Mouse (Mus musculus) layer of hippocampus, postnatal 36 days (tissue): Measurements from ENCODE around the gene Tet3. TPM values are rescaled to one million over a fixed set of nuclear protein-coding genes. Genes with fewer than 3 reads are reported as not detected.
"Not testable (repeated sequence)": the region's sequence is repeated elsewhere in the genome, so short reads cannot be mapped to it uniquely, and the experiment has no call there.

Source experiments
- DNase-seq, 2 experiments: peaks; one replicate each; pipeline ENCODE4 v3.0.0; 2022
- total RNA-seq, 2 experiments: library from RNA; stranded (reverse); gene quantifications; 2 replicates each; pipeline ENCODE4 v1.2.3; 2021

Tet3 gene
- total RNA-seq, 2 experiments from 2014 or later, result 58.9 to 67.8 TPM

DNA sequence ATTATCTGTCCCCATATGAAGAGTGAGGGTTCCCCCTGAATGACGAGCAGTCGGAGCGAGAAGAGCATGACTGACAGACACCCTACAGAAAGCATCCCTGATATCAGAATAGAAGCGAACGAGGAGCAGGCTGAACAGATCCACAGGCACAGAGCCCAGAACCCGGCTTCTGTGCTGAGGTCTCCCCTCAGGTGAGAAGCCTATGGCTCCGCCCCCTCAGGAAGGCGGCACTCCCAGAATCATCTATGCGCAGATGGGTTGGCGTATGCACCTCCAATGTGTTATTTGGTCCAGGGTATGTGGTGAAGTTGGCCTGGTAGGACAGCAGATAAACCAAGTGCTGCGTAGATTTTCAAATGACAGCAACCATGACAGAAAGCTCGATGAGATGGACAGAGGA, 95.8 kb downstream of the Tet3 start:
- DNase-seq, result no peak

- DNase-seq, result no peak
These were observed 97.2 kb downstream of the Tet3 start for GRCm38 (mm10) chr6:83361523-83362248.

DNA sequence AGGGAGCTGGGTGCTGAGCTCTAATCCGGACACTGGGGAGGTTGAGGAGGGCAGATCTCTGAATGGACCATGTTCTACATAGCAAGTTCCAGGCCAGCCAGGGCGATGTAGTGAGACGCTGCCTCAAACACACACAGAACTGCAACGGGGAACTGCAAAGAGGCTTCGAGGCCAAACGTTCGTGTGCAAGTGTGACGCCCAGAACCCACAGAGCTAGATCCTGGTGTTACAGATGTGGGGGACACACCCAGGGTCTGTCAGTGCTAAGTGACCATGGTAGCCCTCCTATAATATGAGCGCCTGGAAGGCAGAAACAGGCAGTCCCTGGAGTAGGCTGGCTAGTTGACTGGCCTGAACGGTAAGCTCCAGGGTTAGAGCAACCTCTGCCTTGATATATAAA, 101.4 kb downstream of the Tet3 start:
- DNase-seq, result no peak

GRCm38 (mm10) chr6:83356569-83357138, 102.2 kb downstream of the Tet3 start:
- DNase-seq, result peak; percentile 78 to 82

GRCm38 (mm10) chr6:83354856-83355781, 103.8 kb downstream of the Tet3 start:
- DNase-seq, result no peak

DNA sequence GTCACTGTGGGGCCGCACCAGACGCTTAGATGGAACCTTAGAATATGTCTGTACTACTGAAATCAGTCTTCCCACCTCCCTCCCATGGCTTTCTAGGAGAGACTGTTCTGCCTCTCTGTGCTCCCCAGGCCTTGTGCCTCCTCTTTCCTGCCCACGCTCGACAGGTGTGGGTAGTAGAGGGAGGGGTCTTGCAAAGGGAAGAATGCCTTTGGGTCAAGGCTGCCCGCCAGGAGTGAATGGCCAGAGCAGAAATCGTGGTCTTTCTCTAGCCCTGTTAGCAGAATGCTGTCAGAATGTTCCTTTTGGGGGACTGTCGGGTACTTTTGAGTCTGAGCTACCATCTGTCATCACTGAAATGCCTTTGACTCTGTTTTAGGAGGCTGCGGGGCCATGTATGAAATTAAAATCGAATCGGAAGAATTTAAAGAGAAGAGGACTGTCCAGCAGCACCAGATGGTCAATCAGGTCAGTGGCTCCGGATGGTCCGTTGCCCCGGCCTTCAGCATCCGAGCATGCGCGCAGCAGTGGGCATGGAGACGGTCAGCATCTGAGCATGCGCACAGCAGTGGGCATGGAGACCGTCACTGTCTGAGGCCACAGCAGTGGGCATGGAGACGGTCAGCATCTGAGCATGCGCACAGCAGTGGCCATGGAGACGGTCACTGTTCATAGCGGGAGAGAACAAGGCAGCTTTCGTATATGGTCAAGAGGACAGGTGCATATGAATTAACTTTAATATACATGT, 106.0 kb downstream of the Tet3 start:
- DNase-seq, result no peak

DNA sequence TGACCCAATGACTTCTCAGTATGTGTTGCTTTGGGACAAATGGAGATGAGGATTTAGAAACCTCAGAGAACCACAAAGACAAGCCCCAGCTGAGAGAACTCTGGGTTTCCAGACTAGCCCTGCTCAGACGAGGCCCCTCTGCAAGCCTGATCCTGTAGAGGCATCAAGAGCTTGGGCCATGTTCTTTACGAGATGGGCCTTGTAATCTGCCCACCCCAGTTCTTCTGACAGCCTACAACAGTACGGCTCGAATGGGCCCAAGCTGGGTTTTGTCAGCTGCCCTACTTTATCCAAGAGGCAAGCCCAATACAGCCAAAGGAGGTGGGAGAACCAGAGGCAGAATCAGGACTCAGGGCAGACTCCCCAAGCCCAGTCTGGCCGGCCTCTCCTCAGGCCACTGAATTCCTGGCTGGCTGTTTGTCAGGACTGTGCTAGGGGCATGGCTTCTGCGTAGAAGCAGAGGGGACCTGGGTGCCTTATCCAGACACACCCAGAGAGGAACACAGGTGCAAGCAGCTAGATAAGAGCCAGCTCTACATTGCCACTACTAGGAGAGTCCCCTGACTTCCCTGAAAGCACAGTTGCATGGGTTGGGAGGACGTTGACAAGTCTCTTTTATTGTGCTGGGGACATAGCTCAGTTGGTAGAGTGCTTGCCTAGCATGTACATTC, 107.3 kb downstream of the Tet3 start:
- no peak for DNase-seq

DNA sequence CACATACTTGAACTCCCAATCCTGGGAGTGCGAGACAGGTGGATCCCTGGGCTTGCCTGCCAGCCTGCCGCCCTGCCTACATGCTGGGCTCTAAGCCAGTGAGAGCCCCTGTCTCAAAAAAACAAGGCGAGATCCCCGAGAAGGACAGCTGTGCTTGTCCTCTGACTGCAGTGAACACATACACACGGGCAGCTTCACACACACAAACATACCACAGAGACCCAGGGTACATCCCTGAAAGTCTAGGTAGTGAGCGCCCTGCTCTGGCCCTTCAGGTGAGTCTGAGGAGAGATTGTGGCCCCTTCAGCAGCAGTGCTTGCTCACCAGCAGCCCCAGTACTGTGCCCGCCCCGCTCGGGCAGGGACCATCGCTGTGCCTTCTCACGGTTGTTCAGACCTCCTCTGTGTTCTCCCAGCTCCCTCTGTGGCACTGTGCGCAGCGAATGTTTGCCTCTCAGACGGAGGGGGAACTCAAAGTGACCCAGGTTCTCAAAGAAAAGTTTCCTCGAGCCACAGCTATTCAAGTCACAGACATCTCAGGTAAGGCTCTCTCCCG, 108.0 kb downstream of the Tet3 start:
- no peak for DNase-seq

DNA sequence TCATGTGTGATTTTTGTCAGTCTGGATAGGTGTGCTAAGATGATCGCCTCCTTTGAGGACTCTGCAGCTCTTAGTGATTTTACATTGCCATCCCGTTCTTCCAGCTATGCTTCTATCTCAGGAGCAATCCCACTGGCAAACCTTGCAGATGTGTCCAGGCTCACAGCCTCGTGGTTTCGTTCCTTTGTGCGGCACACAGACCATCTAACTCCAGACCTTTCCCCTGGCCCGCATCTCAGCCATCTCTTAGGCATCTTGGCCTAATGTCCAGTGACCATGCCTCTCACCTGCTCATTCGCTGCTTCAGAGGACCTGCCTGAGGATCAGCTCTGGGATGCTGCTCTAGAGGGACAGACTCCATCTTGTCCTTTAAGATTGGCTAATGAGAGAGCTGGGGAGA, 108.7 kb downstream of the Tet3 start:
- DNase-seq, result no peak

GRCm38 (mm10) chr6:83349274-83349958, 109.5 kb downstream of the Tet3 start:
- DNase-seq, result peak; percentile 85 to 89

DNA sequence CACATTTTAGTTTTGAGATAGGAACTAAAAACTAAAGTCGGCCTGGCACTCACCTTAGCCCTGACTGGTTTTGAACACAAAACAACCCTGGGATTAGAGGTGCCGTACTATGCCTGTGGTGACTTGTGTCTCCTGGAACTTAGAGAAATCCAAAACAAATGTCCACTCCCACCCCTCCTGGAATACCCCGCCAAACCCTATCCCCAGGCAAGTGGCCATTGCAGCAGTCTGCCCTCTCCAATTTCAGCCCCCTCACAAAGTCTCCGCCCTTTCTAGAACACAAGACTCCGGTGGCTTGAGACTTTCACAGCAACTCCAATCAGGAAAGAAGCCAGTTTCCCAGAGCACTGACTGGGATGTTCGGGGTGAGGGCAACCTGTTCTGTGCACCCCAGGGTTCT, 110.0 kb downstream of the Tet3 start, which contains the start of gene Bola3:
Bola3 (plus strand) TSS at position 275 of the 400 bp plus-strand sequence.
- DNase-seq, result no peak

- DNase-seq, result no peak
These were observed 111.0 kb downstream of the Tet3 start for GRCm38 (mm10) chr6:83347916-83348315.

DNA sequence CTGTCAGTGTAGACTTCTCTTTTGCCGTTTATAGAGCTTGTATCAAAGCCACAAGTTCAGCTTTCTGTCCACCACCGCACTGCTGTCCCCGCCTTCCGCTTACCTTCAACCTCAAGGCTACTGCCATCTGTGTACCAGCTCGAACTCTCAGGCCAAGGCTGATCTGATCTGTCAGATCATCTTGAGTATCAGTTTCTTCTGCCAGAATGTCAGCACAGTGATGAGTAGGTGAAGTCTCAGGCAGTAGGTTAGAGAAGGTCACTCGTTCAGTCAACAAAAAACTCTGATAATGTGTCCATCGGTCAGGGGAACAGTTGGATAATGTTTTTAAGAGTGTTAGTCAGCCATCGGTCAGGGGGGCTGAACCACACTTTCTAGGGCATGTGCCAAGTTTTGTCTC, 113.6 kb downstream of the Tet3 start:
- not testable (repeated sequence) for DNase-seq

GRCm38 (mm10) chr6:83342957-83343356, 115.9 kb downstream of the Tet3 start:
- DNase-seq, result no peak

GRCm38 (mm10) chr6:83341387-83341786, 117.5 kb downstream of the Tet3 start:
- no peak for DNase-seq

DNA sequence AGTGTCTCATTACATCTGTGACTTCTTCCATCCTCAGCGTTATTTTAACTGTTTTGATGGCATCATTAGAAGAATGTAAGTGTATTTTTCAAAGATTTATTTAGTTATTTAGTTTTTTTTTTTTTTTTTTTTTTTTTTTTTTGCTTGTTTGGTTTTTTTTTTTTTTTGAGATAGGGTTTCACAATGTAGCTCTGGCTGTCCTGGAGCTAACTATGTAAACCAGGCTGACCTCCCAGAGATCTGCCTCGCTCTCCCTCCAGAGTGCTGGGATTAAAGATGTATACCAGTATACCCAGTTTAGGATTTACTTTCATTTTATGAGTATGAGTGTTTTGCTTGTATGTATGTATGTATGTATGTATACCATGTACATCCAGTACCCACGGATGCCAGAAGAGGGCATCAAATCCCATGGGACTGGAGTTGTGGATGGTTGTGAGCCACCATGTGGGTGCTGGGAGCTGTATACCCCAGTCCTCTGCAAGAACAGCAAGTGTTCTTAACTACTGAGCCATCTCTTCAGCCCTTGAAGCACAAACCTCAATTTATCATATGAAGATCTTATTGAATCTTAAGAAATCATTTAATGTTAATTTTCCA, 131.2 kb downstream of the Tet3 start:
- DNase-seq, result no peak

GRCm38 (mm10) chr6:83326761-83327160, 132.1 kb downstream of the Tet3 start:
- DNase-seq, result no peak

DNA sequence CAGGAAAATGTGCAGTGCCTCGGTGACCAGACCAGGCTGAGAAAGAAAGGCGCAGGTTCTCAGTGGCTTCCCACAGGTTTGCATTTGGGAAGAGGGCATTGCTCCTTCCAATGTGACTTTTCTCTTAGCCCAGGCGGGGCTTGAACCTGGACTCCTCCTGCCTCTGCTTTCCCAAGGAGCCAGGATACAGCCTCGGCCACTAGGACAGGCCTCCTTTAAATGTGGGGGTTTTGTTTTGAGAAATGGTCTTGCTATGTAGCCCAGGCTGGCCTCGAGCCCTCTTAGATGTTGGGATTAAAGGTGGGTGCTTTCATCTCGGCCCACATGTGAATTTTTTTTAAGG, 132.5 kb downstream of the Tet3 start:
- DNase-seq, result no peak

DNA sequence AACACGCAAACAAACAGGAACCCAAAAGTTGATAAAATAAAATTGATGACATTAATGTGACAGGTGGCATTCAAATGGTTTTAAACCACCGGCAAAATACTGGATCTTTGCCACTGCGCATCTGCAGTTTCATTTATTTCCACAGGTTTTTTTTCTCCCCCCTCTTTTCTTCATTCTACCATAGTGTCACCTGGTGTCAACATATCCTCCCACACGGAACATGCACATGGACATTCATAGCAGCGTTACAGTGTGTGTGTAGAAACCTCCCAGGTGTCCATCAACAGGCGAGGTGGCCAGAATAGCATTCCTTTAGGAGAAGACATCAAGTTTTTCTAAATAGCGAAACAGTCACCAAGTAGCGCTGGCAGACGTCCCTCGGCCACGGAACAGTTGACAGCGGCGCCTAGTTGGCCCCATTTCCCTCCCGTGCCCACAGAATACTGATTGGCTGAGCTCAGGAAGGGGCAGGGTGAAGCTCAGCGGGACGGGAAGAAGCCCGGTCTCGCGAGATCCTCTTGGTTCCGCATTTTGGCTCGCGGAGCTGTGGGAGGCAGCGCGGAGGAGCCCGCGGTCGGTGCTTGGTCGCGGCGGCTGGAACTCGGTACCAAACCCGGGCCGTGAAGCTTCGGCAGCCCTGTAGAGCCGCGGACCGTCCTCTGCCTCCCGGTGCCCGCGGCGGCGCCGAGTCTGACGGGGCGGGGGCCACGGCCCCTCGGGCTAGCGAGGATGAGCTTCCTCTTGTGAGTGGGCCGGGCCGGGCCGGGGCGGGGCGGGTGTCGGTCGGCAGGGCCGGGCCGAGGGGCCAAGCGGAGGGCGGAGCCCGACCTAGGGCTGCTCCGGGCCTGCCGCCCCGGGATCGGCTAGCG, 133.1 kb downstream of the Tet3 start, which contains the start of the genes Mthfd2 and Mob1a:
Mthfd2 (minus strand) TSS at position 384 of the 869 bp plus-strand sequence.
Mob1a (plus strand) TSS at position 492 of the 869 bp plus-strand sequence.
- peak; percentile 92 to 93 for DNase-seq
